Mouse (Mus musculus) olfactory bulb, adult 2 months (tissue): ENCODE results near the gene Rspo4. TPM values are rescaled to one million over a fixed set of nuclear protein-coding genes. Genes with fewer than 3 reads are reported as not detected.

Experiments
- H3K27ac ChIP-seq: fragments of 200-500 bp; 2 replicates; pipeline ENCODE4 v1.5.1; 2012; ENCODE audit warnings: low read depth, low read length; ENCODE audit not compliant: insufficient read depth
- H3K4me1 ChIP-seq: fragments of 200-500 bp; 2 replicates; pipeline ENCODE4 v1.6.1; 2012; ENCODE audit warnings: low read length; ENCODE audit not compliant: control insufficient read depth, insufficient read depth
- H3K4me3 ChIP-seq: fragments of 200-500 bp; 2 replicates; pipeline ENCODE4 v1.5.1; 2012; ENCODE audit warnings: mild to moderate bottlenecking, low read depth, low read length, moderate library complexity; ENCODE audit not compliant: insufficient read depth
- CTCF ChIP-seq: fragments of 200-500 bp; IDR thresholded peaks from 2 replicates; pipeline ENCODE4 v1.5.1; 2012; ENCODE audit warnings: low read depth, mild to moderate bottlenecking, low read length, moderate library complexity; ENCODE audit not compliant: insufficient read depth
- POLR2A ChIP-seq: fragments of 200-500 bp; IDR thresholded peaks from 2 replicates; pipeline ENCODE4 v1.6.1; 2012; ENCODE audit warnings: mild to moderate bottlenecking, low read depth, low read length, moderate library complexity; ENCODE audit not compliant: insufficient read depth
- WGBS: fragments of 180-500 bp; shearing (Covaris S2); methylation state at CpG from one replicate; pipeline ENCODE4 v1.1.7; 2018; 5-methylcytosine and 5-hydroxymethylcytosine counted together
- polyA plus RNA-seq: library from polyadenylated mRNA; stranded (reverse); fragments of >200 nt; gene quantifications from 2 replicates; pipeline ENCODE4 v1.2.4, GENCODE M21; 2012; ENCODE audit warnings: low replicate concordance; ENCODE audit not compliant: missing spikeins, insufficient read depth, insufficient read length

The Rspo4 gene
- polyA plus RNA-seq, 1 experiment = not detected

DNA sequence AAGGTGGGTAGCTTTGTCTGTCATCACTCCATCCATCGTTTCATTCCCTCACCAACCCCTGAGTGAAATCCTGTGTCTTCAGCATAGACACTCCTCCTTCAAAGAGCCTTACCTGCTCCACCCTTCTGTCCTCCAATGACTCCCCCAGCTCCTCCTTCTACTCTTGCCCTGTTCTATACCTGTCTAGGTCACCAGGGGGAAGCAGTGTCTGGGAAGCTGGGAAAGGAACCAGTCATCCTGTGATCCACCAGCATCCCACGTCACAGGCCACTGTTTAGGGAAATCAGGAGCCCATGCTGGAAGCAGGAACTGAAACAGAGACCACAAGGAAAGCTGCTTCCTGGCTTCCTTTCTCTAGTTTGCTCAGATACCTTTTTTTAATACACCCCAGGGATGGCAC is 37.0 kb downstream of the Rspo4 start:
- TF ChIP-seq CTCF (no peak), POLR2A (no peak)
- WGBS = 72% methylated on average over 2 of the region's 2 CpGs

GRCm38 (mm10) chr2:151891031-151891430 is 48.3 kb downstream of the Rspo4 start:
- TF ChIP-seq POLR2A (no peak), CTCF (no peak)

More for the DNA sequence above, 37.0 kb downstream of the Rspo4 start:
- H3K4me3 ChIP-seq = no peak overlapping the region
- H3K27ac ChIP-seq = no peak overlapping the region
- H3K4me1 ChIP-seq = 0 out of 2 replicates have a peak, but pooled peaks cover 2% of the 10 kb centered on the region

GRCm38 (mm10) chr2:151893122-151893774 is 50.5 kb downstream of the Rspo4 start:
- H3K27ac ChIP-seq = no peak overlapping the region
- no peak overlapping the region for H3K4me3 ChIP-seq
- 59% methylated on average over 15 of the region's 15 CpGs for WGBS
- TF ChIP-seq CTCF (no peak), POLR2A (no peak)
- H3K4me1 ChIP-seq = peaks cover 5% of the 10 kb centered on the region

More at GRCm38 (mm10) chr2:151891031-151891430, 48.3 kb downstream of the Rspo4 start:
- Histone ChIP-seq H3K4me3 (no peak overlapping the region), H3K4me1 (peaks cover 5% of the 10 kb centered on the region), H3K27ac (no peak overlapping the region)
- WGBS = 25% methylated on average over 6 of the region's 6 CpGs

GRCm38 (mm10) chr2:151894209-151894980 is 51.7 kb downstream of the Rspo4 start:
- WGBS = 70% methylated on average over 8 of the region's 8 CpGs
- Histone ChIP-seq H3K4me1 (peaks cover 5% of the 10 kb centered on the region), H3K27ac (no peak overlapping the region), H3K4me3 (no peak overlapping the region)
- TF ChIP-seq CTCF (no peak), POLR2A (no peak)

DNA sequence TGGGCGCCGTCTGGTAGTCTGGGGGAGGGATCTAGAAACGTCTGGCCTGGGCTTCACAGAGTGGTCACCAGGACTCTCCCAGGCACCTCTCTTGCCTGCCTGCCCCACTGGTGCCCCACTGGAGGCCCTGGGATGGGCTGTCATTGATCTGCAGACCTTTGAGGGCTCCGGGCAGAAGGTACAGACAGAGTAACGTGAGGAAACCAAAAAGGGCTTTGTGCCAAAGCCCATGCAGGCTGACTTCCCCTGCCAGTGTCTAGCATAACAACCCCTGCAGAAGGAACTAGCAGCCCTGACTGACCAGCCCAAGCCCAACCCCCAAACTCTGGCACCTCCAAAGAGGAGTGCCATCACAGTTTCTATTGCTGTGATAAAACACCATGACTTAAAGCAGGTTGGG is 53.2 kb downstream of the Rspo4 start:
- Histone ChIP-seq H3K27ac (no peak overlapping the region), H3K4me1 (peaks cover 5% of the 10 kb centered on the region), H3K4me3 (no peak overlapping the region)
- TF ChIP-seq POLR2A = no peak
- TF ChIP-seq CTCF = no peak
- WGBS = 80% methylated on average over 5 of the region's 5 CpGs

- Histone ChIP-seq H3K27ac (no peak overlapping the region), H3K4me3 (no peak overlapping the region), H3K4me1 (no peaks in the 10 kb centered on the region)
- TF ChIP-seq POLR2A = no peak
- TF ChIP-seq CTCF = no peak
- WGBS = 95% methylated on average over 1 of the region's 1 CpGs
These were observed 55.4 kb downstream of the Rspo4 start for GRCm38 (mm10) chr2:151898106-151898505.

GRCm38 (mm10) chr2:151900845-151901244 is 58.1 kb downstream of the Rspo4 start:
- Histone ChIP-seq H3K4me1 (peaks cover 4% of the 10 kb centered on the region; the same call in 1 of the 2 replicates), H3K4me3 (no peak overlapping the region), H3K27ac (no peak overlapping the region)
- WGBS = 46% methylated on average over 4 of the region's 4 CpGs
- no peak for TF ChIP-seq POLR2A
- TF ChIP-seq CTCF = no peak

GRCm38 (mm10) chr2:151903267-151903666 is 60.5 kb downstream of the Rspo4 start:
- Histone ChIP-seq H3K27ac (no peak overlapping the region), H3K4me1 (peaks cover 4% of the 10 kb centered on the region; the same call in 1 of the 2 replicates), H3K4me3 (no peak overlapping the region)
- TF ChIP-seq CTCF = no peak
- TF ChIP-seq POLR2A = no peak
- 84% methylated on average over 6 of the region's 6 CpGs for WGBS

DNA sequence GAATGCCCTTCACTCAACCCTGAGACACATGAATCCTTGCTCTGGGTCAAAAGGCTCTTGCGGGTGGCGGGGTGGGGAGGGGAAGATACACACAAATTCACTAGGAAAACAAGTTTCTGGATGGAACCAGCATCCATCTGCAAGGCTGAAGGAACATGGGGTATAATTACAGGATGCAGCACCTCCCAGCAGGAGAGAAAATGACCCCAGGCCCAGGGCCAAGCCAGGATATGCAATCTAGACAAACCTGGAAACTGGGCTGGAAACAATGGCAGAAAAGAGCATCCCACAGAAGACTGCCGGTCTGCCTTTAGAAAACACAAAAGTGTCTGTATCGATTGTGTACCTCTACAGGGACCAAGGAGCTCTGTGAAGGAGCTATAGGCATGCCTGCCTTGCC is 61.2 kb downstream of the Rspo4 start:
- Histone ChIP-seq H3K4me1 (peaks cover 4% of the 10 kb centered on the region; the same call in 1 of the 2 replicates), H3K4me3 (no peak overlapping the region), H3K27ac (no peak overlapping the region)
- TF ChIP-seq POLR2A = no peak
- TF ChIP-seq CTCF = no peak
- 80% methylated on average over 4 of the region's 4 CpGs for WGBS
